Mouse (Mus musculus): Measurements from ENCODE around the gene Ccnt1.

Ccnt1 gene

GRCm38 (mm10) chr15:98511386-98511928 is 59.3 kb downstream of the Ccnt1 start:
- DNase-seq (ENCODE audit: low spot score in 2 of 2), result no peak

- DNase-seq (ENCODE audit: low spot score in 2 of 2), result peak; percentile 67 to 80
Measured at GRCm38 (mm10) chr15:98510438-98511385, 60.0 kb downstream of the Ccnt1 start.

GRCm38 (mm10) chr15:98509387-98509786 is 61.3 kb downstream of the Ccnt1 start:
- no peak for DNase-seq (ENCODE audit: low spot score in 2 of 2)

GRCm38 (mm10) chr15:98507321-98507720 is 63.4 kb downstream of the Ccnt1 start:
- no peak for DNase-seq (ENCODE audit: low spot score in 2 of 2)

- DNase-seq (ENCODE audit: low spot score in 2 of 2), result no peak
Measured at GRCm38 (mm10) chr15:98506253-98506957, 64.3 kb downstream of the Ccnt1 start.

- peak; percentile 68 to 79 for DNase-seq (ENCODE audit: low spot score in 2 of 2)
Measured at GRCm38 (mm10) chr15:98504514-98504913, 66.2 kb downstream of the Ccnt1 start.

GRCm38 (mm10) chr15:98503317-98503716 is 67.4 kb downstream of the Ccnt1 start:
- DNase-seq (ENCODE audit: low spot score in 2 of 2), result no peak

- DNase-seq (ENCODE audit: low spot score in 2 of 2), result no peak
Measured at GRCm38 (mm10) chr15:98497631-98498030, 73.1 kb downstream of the Ccnt1 start.

GRCm38 (mm10) chr15:98492102-98492501 is 78.6 kb downstream of the Ccnt1 start, which contains the start of gene Olfr279:
Gene Olfr279, plus strand, starts transcription at chr15:98492402.
- DNase-seq (ENCODE audit: low spot score in 2 of 2), result no peak

- DNase-seq (ENCODE audit: low spot score in 2 of 2), result no peak
Measured at GRCm38 (mm10) chr15:98491332-98491731, 79.4 kb downstream of the Ccnt1 start.

Data from right cerebral cortex, postnatal 10 days (tissue).